Mouse (Mus musculus) midbrain, embryonic 12.5 days (tissue): ENCODE measurements around the gene Cmtm4. TPM values are rescaled to one million over a fixed set of nuclear protein-coding genes. Genes with fewer than 3 reads are reported as not detected.

Experiments used
- ATAC-seq: fragments of 200-750 bp; cut with Nextera tagmentation; 2 replicates; pipeline ENCODE4 v1.8.0; 2017; ENCODE audit warnings: low read depth, moderate TSS enrichment, moderate library complexity; ENCODE audit not compliant: low FRiP score
- H3K27ac ChIP-seq: fragments of 300-500 bp; sonication (generic); replicated peaks from 2 replicates; pipeline ENCODE4 v1.5.1; 2016; ENCODE audit warnings: mild to moderate bottlenecking
- H3K27me3 ChIP-seq: fragments of 300-500 bp; sonication (generic); 2 replicates; pipeline ENCODE4 v1.6.1; 2016; ENCODE audit warnings: mild to moderate bottlenecking
- H3K36me3 ChIP-seq: fragments of 300-500 bp; sonication (generic); 2 replicates; pipeline ENCODE4 v1.6.1; 2016
- H3K4me1 ChIP-seq: fragments of 300-500 bp; sonication (generic); 2 replicates; pipeline ENCODE4 v1.6.1; 2016
- H3K4me2 ChIP-seq: fragments of 300-500 bp; sonication (generic); replicated peaks from 2 replicates; pipeline ENCODE4 v1.6.1; 2016; ENCODE audit warnings: mild to moderate bottlenecking, moderate library complexity
- H3K4me3 ChIP-seq: fragments of 300-500 bp; sonication (generic); 2 replicates; pipeline ENCODE4 v1.5.1; 2016; ENCODE audit warnings: mild to moderate bottlenecking
- H3K9ac ChIP-seq: fragments of 300-500 bp; sonication (generic); replicated peaks from 2 replicates; pipeline ENCODE4 v1.6.1; 2016; ENCODE audit warnings: mild to moderate bottlenecking, moderate library complexity
- H3K9me3 ChIP-seq: fragments of 300-500 bp; sonication (generic); 2 replicates; pipeline ENCODE4 v1.6.1; 2016; ENCODE audit warnings: mild to moderate bottlenecking
- WGBS: fragments of 180-500 bp; shearing (Covaris S2); methylation state at CpG from one replicate; pipeline ENCODE4 v1.1.7; 2016; 5-methylcytosine and 5-hydroxymethylcytosine counted together
- polyA plus RNA-seq: library from polyadenylated mRNA; unstranded; fragments of >200 nt; fragmentation: Nextera tagmentation; extraction: Ambion mirVana; gene quantifications from 2 replicates; pipeline ENCODE4 v1.2.1, GENCODE M21; 2016

Cmtm4 gene
- polyA plus RNA-seq, 1 experiment from 2014 or later = 2.0 TPM

GRCm38 (mm10) chr8:104369591-104369990, 26.0 kb downstream of the Cmtm4 start:
- no peak overlapping the region for H3K27ac ChIP-seq
- no peak for ATAC-seq
- H3K9me3 ChIP-seq = no peaks in the 10 kb centered on the region
- 88% methylated on average over 12 of the region's 12 CpGs for WGBS
- no peak overlapping the region for H3K4me2 ChIP-seq
- H3K9ac ChIP-seq = no peak overlapping the region
- no peak overlapping the region for H3K4me3 ChIP-seq
- H3K27me3 ChIP-seq = no peaks in the 10 kb centered on the region
- no peaks in the 10 kb centered on the region for H3K36me3 ChIP-seq
- peaks cover 12% of the 10 kb centered on the region for H3K4me1 ChIP-seq

GRCm38 (mm10) chr8:104367398-104367797, 28.2 kb downstream of the Cmtm4 start:
- Histone ChIP-seq H3K9me3 (no peaks in the 10 kb centered on the region), H3K4me2 (no peak overlapping the region), H3K4me3 (no peak overlapping the region), H3K9ac (no peak overlapping the region), H3K4me1 (peaks cover 12% of the 10 kb centered on the region), H3K36me3 (no peaks in the 10 kb centered on the region), H3K27ac (no peak overlapping the region), H3K27me3 (no peaks in the 10 kb centered on the region)
- WGBS = 52% methylated on average over 5 of the region's 5 CpGs
- ATAC-seq = no peak

DNA sequence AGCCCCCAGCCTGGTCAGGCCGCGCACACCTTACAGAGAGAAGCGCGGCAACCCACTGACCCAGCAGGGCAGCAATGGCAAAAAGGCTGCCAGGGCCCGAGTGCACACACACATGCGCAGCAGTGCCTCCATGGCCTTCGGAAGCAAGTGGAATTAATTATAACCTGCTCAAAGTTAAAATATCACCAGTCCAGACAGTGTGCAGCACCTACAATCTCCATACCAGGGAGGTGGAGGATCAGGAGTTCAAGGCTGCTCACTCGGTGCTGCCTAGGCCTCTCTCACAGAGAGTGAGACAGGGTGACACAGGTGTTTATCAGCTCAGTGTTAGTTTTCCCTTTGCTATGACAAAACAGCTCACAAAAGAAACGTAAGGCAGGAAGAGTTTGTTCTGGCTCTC, 29.9 kb downstream of the Cmtm4 start:
- Histone ChIP-seq H3K4me1 (peaks cover 12% of the 10 kb centered on the region), H3K9ac (no peak overlapping the region), H3K4me2 (no peak overlapping the region), H3K9me3 (no peaks in the 10 kb centered on the region), H3K27ac (no peak overlapping the region), H3K36me3 (no peaks in the 10 kb centered on the region), H3K27me3 (no peaks in the 10 kb centered on the region), H3K4me3 (no peak overlapping the region)
- 87% methylated on average over 9 of the region's 9 CpGs for WGBS
- no peak for ATAC-seq

GRCm38 (mm10) chr8:104359778-104360456, 35.7 kb downstream of the Cmtm4 start:
- H3K27ac ChIP-seq = no peak overlapping the region
- no peak for ATAC-seq
- whole genome bisulfite sequencing = 58% methylated on average over 15 of the region's 15 CpGs
- H3K4me2 ChIP-seq = no peak overlapping the region
- peaks cover 8% of the 10 kb centered on the region for H3K4me1 ChIP-seq
- no peak overlapping the region for H3K9ac ChIP-seq
- no peaks in the 10 kb centered on the region for H3K9me3 ChIP-seq
- 0 out of 2 replicates have a peak, but pooled peaks cover 4% of the 10 kb centered on the region for H3K27me3 ChIP-seq
- H3K36me3 ChIP-seq = peaks cover 9% of the 10 kb centered on the region
- H3K4me3 ChIP-seq = no peak overlapping the region

DNA sequence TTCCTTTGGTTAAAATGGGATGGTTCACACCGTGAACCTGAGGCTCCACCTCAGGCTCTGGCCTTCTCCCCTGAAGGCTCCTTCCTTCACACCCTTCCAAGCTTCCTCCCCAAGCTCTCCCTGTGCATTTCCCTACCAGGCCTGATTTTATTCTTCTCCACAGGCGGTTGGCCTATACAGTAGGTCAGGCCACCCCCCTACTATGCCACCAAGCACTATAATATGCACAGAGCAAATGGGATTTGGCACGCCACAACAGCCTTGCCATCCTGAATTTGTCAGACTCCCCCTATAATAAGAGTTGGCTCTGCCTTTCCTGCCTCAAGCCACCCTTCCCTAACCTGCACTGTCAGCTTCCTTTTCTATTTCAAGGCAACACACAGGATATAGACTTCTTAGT, 37.0 kb downstream of the Cmtm4 start:
- H3K9me3 ChIP-seq = no peaks in the 10 kb centered on the region
- H3K4me1 ChIP-seq = peaks cover 8% of the 10 kb centered on the region
- H3K36me3 ChIP-seq = peaks cover 9% of the 10 kb centered on the region
- WGBS = 70% methylated on average over 3 of the region's 3 CpGs
- H3K27me3 ChIP-seq = 0 out of 2 replicates have a peak, but pooled peaks cover 4% of the 10 kb centered on the region
- H3K9ac ChIP-seq = no peak overlapping the region
- H3K4me3 ChIP-seq = no peak overlapping the region
- ATAC-seq = no peak
- H3K4me2 ChIP-seq = no peak overlapping the region
- H3K27ac ChIP-seq = no peak overlapping the region

- Histone ChIP-seq H3K4me2 (no peak overlapping the region), H3K36me3 (peaks cover 9% of the 10 kb centered on the region), H3K9me3 (no peaks in the 10 kb centered on the region), H3K4me3 (no peak overlapping the region), H3K27me3 (0 out of 2 replicates have a peak, but pooled peaks cover under 1% of the 10 kb centered on the region), H3K9ac (no peak overlapping the region), H3K27ac (no peak overlapping the region), H3K4me1 (peaks cover 5% of the 10 kb centered on the region)
- WGBS = 91% methylated on average over 10 of the region's 10 CpGs
- no peak for ATAC-seq
Observed at GRCm38 (mm10) chr8:104354504-104354903, 41.1 kb downstream of the Cmtm4 start.

DNA sequence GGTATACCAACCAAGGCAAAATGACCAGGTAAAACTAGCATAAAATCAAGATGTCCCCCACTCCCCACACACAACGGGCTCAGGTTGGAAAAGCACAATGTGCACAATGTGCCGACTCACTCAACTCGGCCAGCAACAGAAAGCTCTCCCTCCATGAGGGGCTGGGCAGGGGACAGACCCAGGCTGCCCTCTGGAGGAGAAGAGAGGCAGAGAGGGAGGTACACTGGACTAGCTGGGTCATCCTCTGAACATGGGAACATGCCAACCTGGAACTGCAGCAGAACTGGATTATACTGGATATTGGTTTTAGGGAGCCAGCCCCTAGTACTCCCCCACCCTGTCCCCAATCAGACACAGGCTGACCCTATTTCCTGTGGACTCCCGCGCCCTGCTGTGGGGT, 42.4 kb downstream of the Cmtm4 start:
- 65% methylated on average over 5 of the region's 5 CpGs for WGBS
- no peak overlapping the region for H3K9ac ChIP-seq

DNA sequence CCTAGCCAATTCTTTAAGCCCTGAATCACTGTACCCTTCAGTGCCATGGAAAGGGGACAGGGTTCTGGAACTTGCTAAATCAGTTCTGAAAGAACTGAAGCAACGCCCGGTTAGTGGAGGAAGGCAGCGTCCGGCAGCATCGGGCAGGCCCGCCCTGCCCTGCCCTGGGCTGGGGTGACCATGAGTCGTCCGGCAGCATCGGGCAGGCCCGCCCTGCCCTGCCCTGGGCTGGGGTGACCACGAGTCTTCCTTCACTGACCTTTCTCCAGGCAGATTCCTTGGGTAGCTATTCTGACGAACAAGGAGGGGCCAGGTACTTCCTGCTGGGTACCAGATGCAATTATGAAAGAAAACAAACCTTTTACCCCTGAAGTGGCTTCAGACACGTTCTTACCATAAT, 45.6 kb downstream of the Cmtm4 start:
- Histone ChIP-seq H3K4me3 (no peak overlapping the region), H3K27ac (no peak overlapping the region), H3K27me3 (no peaks in the 10 kb centered on the region), H3K4me2 (no peak overlapping the region), H3K4me1 (peaks cover 4% of the 10 kb centered on the region; the same call in 1 of the 2 replicates), H3K36me3 (peaks cover 2% of the 10 kb centered on the region; the same call in 1 of the 2 replicates), H3K9me3 (no peaks in the 10 kb centered on the region), H3K9ac (no peak overlapping the region)
- WGBS = 90% methylated on average over 13 of the region's 13 CpGs
- no peak; the same call in 1 of the 2 replicates for ATAC-seq

More for the DNA sequence above, 42.4 kb downstream of the Cmtm4 start:
- Histone ChIP-seq H3K4me2 (no peak overlapping the region), H3K9me3 (no peaks in the 10 kb centered on the region), H3K27ac (no peak overlapping the region), H3K4me3 (no peak overlapping the region), H3K4me1 (peaks cover 4% of the 10 kb centered on the region; the same call in 1 of the 2 replicates), H3K36me3 (peaks cover 9% of the 10 kb centered on the region), H3K27me3 (no peaks in the 10 kb centered on the region)
- peak; percentile 80 for ATAC-seq

DNA sequence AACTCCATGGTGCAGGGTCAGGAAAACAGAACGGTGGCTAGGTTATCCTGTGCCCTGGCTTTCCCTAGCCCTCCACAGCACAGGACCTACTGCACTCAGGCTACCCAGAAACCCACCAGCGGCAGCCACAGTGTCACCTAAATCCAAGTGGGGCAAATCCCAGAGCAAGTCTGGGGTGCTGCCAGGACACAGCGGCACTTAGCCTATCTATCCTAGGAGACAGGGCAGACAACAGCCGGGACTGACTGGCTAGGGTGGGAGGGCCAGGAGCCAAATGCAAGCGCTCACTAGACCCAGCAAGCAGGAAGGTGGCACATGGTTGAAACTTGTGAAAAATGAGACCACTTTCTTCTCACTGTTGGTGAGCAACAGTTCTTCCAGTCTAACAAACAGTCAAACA, 46.6 kb downstream of the Cmtm4 start:
- no peak overlapping the region for H3K9ac ChIP-seq
- H3K4me3 ChIP-seq = no peak overlapping the region
- no peaks in the 10 kb centered on the region for H3K27me3 ChIP-seq
- no peaks in the 10 kb centered on the region; the same call in 1 of the 2 replicates for H3K36me3 ChIP-seq
- 90% methylated on average over 5 of the region's 5 CpGs for WGBS
- H3K4me2 ChIP-seq = no peak overlapping the region
- H3K9me3 ChIP-seq = no peaks in the 10 kb centered on the region
- H3K4me1 ChIP-seq = peaks cover 4% of the 10 kb centered on the region; the same call in 1 of the 2 replicates
- H3K27ac ChIP-seq = no peak overlapping the region
- ATAC-seq = no peak

DNA sequence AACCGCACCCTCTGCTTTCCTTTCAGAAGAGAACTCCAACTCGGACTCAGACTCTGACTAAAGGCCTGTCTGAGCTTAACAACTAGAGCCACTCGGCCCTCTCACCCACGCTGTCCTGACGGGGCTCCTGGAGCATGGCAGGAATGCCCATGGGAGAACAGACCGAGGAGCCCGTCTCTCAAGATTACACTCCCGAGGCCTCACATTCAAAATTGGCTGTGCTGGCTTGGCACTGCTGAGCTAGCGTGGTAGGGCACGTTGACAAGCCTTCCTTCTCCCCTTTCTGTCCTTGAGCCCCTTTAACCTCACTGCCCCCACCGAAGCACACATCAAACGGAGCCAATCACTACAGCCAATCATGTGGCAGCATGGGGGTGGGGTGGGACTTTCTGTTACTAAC, 48.9 kb downstream of the Cmtm4 start:
- Histone ChIP-seq H3K27ac (no peak overlapping the region), H3K4me2 (no peak overlapping the region), H3K27me3 (no peaks in the 10 kb centered on the region), H3K4me1 (peaks cover under 1% of the 10 kb centered on the region; the same call in 1 of the 2 replicates), H3K36me3 (no peaks in the 10 kb centered on the region), H3K9me3 (no peaks in the 10 kb centered on the region), H3K9ac (no peak overlapping the region), H3K4me3 (no peak overlapping the region)
- WGBS = 52% methylated on average over 12 of the region's 12 CpGs
- no peak for ATAC-seq

- no peak overlapping the region for H3K9ac ChIP-seq
- no peaks in the 10 kb centered on the region for H3K27me3 ChIP-seq
- no peak for ATAC-seq
- H3K27ac ChIP-seq = no peak overlapping the region
- H3K9me3 ChIP-seq = no peaks in the 10 kb centered on the region
- H3K4me3 ChIP-seq = no peak overlapping the region
- no peak overlapping the region for H3K4me2 ChIP-seq
- WGBS = 91% methylated on average over 5 of the region's 5 CpGs
- peaks cover 18% of the 10 kb centered on the region for H3K4me1 ChIP-seq
- H3K36me3 ChIP-seq = no peaks in the 10 kb centered on the region
Observed at GRCm38 (mm10) chr8:104344622-104345021, 51.0 kb downstream of the Cmtm4 start.

DNA sequence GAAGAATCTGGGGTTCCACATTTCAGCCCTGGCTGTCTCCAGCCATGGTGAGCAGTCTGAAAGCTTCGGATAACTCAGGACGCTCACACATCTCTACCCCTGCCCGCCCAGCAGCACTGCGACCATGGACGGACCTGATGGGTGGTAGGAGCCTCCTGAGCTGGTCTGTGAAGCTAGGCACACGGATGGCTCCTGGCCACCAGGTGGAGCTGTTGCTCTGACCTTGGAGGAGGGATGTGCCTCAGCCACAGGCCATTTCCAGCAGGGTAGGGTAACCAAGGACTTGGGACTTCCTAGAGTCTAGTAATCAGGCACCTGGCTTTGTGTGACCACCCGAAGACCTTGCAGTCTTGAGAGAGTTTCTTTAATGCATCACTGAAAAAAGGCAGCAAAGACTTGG, 51.6 kb downstream of the Cmtm4 start:
- Histone ChIP-seq H3K9me3 (no peaks in the 10 kb centered on the region), H3K4me1 (peaks cover 24% of the 10 kb centered on the region), H3K9ac (no peak overlapping the region), H3K36me3 (no peaks in the 10 kb centered on the region), H3K27ac (no peak overlapping the region), H3K4me3 (no peak overlapping the region), H3K4me2 (no peak overlapping the region), H3K27me3 (no peaks in the 10 kb centered on the region; the same call in 1 of the 2 replicates)
- ATAC-seq = peak; percentile 25; the same call in 1 of the 2 replicates
- WGBS = 20% methylated on average over 7 of the region's 7 CpGs
